Mouse (Mus musculus) embryo, embryonic 10 days (tissue): ENCODE measurements around the gene Retreg1.

Source experiments
- DNase-seq: peaks from one replicate; pipeline ENCODE4 v3.0.0-alpha.2; 2015; ENCODE audit warnings: low spot score

The Retreg1 gene

GRCm38 (mm10) chr15:25999545-25999944, 156.6 kb downstream of the Retreg1 start:
- DNase-seq, result peak; percentile 15

GRCm38 (mm10) chr15:26008621-26009020, 165.6 kb downstream of the Retreg1 start:
- DNase-seq, result no peak

GRCm38 (mm10) chr15:26012891-26013290, 169.9 kb downstream of the Retreg1 start:
- no peak for DNase-seq

GRCm38 (mm10) chr15:26015979-26016665, 173.1 kb downstream of the Retreg1 start:
- peak; percentile 79 for DNase-seq

GRCm38 (mm10) chr15:26021721-26022120, 178.7 kb downstream of the Retreg1 start:
- DNase-seq, result no peak

GRCm38 (mm10) chr15:26022636-26023035, 179.7 kb downstream of the Retreg1 start:
- DNase-seq, result no peak
